Mouse (Mus musculus) cortical plate, adult 2 months (tissue): Measurements from ENCODE around the gene Cbx5.

Experiments used
- CTCF ChIP-seq: fragments of 200-500 bp; IDR thresholded peaks from 2 replicates; pipeline ENCODE4 v1.5.1; 2011; ENCODE audit warnings: mild to moderate bottlenecking, control low read depth, low read length; ENCODE audit not compliant: insufficient read depth; ENCODE audit errors: extremely low read depth
- POLR2A ChIP-seq: fragments of 200-500 bp; IDR thresholded peaks from 2 replicates; pipeline ENCODE4 v1.6.1; 2011; ENCODE audit warnings: mild to moderate bottlenecking, low read length, control low read depth; ENCODE audit not compliant: insufficient read depth; ENCODE audit errors: extremely low read depth

DNA sequence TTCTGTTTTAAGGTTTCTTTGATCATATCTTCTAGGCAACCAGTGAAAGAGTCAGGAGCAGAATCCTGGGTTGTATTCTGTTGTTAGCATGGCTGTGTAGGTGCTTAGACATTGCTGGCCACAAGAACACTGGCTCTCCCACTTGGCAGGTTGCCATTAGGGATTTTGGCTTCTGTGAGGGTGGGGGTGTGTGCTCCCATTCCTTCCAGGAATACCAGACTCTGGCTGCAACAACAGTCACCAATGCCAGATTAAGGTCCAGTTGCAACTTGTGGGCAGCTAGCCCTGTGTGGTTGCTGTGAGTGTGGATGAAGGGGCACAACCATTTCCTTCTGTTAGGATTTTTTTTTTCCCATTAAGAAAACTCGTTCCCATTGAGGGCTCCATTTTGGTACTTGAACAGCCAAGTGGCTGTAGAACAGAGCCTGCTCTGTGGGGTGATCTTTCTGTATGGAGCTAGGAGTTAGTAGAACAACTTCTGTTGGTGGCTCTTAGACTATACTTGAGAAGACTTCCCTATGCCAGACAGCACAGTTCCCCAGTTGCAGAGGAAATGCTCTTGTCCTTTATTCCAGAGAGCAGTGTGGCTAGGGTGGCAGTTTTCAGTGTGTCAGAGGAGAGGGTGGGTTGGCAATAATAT is 46.3 kb upstream of the Cbx5 start:
- TF ChIP-seq CTCF (no peak), POLR2A (no peak)
